Mouse (Mus musculus) retina, postnatal 1 day (tissue): ENCODE results near the gene Smagp.

Source experiments
- DNase-seq: peaks from one replicate; pipeline ENCODE4 v3.0.0-alpha.2; 2012

Smagp gene

DNA sequence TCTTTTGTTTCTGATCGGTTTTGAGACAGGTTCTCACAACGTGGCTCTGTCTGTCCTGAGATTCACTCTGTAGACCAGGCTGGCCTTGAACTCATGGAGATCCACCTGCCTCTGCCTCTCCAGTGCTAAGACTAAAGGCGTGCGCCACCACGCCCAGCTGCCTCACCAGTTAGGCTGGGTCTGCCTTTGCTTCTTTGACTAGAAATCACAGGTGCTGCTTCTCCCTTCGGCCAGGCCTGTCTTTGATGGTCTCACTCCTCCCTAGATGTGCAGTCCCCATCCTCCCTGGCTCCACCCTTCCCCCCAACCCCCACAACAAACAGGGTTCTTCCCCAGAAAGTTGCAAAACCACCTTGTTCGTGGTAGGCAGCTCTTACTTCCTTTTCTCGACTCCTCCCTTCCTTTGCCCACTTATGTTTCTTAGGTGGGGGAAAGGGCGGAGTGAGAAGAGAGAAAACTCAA lies 28.1 kb upstream of the Smagp start:
- no peak for DNase-seq

DNA sequence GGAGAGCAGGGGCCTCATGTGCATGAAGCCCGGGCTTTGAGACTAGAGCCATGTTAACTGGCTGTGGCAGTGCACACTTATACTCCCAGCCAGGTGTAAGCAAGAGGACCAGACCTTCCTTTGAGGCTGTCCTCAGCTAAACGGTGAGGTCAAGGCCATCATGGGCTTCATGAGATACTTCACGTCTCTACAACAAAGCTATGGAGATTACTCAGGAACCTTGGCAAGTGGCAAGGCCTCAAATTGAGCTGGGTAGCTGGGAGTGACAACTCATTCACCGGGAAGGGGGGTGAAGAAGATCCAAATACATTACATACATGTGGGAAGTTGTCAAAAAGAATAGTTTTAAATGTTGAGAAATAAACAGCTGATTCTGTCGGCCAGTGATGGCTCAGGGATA lies 24.1 kb upstream of the Smagp start:
- DNase-seq = no peak

DNA sequence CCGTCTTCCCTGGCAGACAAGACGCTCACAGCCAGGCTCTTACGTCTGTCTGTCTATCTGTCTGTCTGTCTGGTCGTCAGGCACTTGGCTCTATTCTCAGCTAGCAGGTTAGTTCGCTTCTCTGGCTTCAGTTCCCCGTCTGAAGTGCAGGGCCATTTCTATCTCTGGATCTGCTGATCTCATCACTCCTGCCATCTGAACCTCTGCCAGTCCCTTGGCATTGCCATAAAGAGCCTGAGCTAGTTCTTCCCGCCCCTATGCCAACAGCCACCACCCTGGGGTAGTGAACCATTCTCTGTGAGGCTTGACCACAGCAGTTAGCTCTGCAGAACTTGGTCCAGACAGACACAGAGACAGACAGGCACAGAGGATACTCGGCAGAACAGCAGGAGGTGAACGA lies 23.6 kb upstream of the Smagp start:
- no peak for DNase-seq

DNA sequence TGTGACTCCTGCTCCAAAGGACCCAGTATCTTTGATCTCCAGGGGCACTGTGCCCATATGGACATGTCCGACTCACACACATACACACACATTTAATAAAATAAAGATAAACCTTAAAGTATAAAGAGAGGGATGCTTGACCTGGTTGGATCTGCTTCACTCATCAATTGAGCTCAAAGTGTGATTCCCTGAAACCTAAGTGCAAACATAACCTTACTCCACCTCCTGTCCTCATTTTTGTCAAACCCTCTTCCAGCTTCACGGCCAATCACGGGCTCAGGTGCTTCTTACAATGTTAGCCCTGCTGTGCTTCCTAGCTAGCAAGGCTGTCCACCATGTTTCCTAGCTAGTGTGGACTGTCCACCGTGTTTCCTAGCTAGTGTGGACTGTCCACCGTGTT lies 18.5 kb upstream of the Smagp start:
- DNase-seq = no peak

DNA sequence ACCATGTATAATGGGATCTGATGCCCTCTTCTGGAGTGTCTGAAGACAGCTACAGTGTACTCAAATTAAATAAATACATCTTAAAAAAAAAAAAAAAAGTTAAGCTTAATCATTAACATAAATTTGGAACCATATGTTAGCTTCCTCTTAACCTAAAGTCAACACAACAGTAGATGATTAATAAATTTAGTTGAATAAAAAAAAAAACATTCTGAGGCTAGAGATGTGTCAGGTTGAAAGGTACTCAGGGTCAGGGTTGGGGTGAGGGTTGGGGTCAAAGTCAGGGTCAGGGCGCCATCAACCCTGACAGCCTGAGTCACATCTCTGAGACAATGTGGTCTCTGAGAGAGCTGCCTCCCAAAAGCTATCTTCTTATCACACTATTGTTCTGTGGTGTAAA lies 17.5 kb upstream of the Smagp start:
- no peak for DNase-seq

DNA sequence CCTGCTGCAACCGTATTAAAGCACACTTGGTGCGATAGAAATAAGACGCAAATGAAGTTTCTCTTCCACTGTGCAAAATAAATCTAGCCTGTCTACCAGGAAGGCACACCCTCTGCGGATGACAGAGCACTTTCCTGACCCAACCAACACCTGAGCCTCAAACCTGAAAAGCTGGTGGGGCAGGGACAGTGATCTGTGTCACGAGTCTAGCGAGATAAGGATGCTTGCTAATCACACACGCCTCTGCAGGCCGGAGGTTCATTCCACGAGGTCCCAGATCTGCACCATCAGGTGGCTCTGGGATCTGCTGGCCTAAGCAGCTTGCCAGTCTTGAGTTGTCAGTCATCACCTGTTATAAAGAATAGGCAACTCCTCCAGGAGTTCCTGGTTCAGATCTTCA lies 14.9 kb upstream of the Smagp start:
- DNase-seq = no peak

DNA sequence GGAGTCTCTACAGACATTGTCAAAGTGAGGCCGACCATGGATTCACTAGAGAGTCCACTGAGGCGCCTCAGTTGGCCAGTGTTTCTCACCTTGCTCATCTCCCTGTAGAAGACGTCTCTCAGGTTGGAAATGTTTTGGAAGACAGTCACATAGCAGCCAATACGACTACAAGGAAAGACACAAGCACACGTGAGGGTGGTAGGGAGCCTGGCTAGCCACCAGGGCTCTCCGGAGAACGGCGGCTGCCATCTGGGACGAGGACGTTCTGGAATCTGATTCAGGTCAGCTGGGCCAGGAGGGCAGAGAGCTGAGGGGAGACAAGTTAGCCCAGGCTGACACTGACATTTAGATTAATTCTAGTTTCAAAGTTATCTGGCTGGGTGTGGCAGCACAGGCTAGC lies 13.4 kb upstream of the Smagp start:
- DNase-seq = no peak

DNA sequence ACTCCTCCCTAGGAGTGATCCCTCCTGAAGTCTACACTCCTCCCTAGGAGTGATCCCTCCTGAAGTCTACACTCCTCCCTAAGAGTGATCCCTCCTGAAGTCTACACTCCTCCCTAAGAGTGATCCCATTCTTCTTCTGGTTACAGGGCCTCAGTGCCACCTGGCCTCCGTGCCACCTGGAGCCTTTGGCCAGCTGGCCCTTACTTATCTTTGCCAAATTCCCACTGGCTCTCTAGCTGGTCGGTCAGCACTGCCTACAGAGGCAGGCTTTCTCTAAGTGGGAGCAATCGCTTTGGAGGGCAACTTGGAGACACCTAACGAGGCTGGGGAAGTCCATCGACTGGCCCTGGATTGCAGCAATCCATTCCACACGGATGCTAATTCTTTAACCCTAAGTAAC lies 9.4 kb upstream of the Smagp start:
- DNase-seq = no peak

DNA sequence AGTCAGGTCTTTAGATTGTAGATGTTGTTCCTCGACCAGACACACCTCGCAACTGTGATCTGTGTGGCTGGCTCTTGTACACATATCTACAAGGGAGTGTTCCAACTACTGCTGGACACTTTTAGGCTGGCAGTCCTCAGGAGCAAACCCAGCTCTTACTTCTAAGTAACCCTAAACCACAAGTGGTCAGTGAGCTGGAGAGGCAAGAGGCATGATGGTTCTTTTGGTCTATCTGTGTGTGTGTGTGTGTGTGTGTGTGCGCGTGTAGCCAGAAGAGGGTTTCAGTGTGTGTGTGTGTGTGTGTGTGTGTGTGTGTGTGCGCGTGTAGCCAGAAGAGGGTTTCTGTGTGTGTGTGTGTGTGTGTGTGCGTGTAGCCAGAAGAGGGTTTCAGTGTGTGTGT lies 5.7 kb upstream of the Smagp start:
- DNase-seq = no peak

DNA sequence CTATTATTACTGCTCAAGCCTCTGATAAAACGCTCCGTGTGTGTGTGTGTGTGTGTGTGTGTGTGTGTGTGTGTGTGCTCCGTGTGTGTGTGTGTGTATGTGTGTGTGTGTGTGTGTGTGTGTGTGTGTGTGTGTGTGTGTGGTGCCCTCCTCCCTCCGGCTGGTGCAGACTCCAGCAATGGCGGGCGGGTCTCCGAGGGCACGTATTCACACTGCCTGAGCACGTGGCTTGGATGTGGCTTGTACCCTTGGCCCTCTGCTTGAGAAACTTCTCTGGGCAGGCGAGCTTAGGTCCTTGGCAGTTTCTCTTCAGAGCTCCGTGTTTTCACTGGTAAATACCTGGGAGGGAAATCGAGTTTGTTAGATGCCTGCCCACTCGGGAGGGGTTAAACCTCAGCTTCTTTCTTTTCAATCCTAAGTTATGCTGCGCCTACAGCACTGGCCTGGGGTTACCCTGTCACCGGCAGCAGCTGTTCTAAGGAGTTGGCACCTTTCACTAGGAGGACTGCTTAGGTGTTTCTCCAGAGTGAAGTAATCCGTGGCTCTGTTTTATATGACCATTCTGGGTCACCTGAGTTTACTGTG lies 4.6 kb upstream of the Smagp start:
- DNase-seq = no peak

DNA sequence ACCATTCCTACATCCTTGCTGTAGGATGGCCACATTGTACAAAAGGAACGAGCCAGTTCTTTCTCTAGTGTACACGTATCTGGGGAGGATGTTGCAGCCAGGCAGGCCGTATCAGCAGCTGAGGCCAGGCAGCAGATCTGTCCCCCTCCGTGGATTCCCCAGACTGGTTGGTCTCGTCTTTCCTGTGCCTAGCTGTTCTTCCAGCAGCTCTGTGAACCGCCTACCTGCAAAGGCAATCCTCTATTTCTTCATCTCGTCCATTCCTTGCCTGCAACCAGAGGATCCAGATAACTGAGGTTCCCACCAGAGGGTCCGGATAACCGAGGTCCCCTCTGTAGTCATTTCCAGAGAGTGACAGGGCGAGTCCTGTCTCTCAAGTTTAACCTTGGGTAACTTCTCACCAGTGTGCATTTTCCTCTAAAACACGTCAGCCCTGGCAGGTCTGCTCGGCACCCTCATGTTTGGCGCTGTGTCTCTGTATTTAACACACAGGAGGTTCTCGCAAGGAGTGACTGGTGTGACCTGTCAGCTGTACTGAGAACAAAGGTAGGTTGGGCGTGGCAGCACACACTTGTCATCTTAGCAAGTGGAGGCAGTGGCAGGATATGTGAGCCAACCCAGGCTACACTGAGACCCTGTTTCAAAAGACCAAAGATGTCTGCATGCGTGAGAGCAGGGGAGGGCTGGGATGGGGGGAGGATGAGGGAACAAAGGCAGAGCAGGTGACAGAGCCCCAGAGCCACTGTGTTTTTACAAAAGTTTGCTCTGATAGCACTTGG lies 3.4 kb upstream of the Smagp start:
- DNase-seq = no peak

DNA sequence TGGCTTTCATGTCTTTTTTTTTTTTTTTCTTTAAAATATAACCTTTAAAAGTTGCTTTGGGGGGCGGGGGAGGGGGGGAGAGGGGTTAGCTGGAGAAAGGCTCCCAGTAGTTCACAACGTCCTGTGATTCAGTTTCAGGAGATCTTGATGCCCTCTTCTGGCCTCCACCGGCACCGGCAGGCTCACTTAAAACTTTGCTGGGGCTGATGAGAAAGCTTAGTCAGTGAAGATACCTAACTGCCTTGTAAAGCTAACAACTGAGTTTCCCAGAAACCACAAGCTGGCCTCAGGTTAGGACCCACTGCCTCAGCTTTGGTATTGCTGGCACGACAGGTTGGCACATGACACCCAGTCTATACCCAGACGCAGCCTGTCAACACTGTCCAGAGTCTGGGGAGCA lies 921 bp upstream of the Smagp start:
- no peak for DNase-seq

DNA sequence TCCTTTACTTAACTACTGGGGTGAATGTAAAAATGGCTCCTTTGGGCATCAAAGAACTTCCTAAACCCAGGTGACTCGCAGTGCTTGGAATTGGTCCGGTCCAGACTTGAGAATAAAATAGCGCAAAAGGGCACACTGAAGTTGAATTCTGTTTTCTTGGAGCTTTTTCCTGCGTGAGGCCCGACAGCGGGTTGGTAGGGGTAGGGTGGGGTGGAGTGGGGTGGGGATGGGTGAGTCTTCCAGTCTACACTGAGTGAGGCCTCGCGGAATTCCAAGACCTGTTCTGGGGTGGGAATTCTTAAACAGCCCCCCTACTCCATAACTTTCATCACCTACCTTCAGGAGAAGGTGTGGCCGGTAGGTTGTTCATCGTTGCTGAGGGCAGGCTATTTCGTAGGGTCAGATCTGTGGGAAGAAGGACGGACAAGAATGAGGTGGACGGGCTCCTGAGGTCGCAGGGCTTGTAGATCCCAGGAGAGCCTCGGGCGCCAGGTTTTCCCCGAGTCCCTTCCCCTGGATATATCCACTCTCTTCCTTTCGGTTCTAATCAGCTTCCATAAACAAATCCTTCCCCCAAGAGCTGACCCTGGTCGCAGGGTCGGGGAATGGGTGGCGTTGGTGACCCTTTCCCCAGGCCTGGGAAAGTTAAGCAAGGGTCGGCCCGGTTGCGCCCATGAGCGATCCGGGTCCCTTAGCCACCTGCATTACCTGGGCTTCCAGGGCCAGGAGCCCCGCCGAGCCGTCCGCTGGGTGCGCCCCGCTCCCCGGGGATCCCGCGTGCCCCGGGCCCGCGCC lies 692 bp downstream of the Smagp start:
- DNase-seq = no peak

DNA sequence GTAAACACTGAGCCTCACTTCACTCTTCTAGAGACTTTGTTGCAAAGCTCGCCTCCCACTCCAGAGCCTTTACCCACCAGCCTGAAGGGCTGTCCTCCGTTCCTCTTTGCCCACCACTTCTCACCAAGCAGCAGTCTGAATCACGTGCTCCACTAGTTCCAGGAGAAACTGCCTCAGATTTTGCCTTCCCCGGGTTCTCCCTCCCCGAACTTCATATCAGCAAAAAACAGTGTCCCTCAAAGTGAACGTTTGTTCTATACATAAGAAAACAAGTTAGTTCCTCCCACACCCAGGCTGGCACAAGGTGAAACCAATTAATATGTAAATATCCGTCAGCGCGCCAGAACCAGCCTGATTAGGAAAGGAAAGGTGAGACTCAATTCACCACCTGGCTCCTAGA lies 1.5 kb downstream of the Smagp start:
- no peak for DNase-seq

DNA sequence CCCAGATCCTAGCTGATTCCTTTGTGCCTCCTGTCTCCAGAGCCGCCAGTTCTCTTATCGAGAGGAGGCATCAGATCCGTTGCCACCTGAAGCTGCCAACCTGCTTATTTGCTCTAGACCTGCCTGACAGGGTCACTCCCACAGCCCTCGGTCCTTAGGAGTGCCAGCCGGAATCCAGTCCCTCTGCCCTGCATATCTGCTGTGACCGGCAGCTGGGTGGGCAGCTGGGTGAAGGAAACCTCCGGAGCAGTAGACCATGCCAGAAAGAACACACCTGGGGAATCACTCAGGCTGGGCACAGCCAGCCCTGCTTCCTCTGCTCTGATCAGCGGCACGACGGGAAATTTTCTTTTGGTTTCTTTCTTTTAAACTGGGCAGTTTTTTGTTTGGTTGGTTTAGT lies 3.4 kb downstream of the Smagp start:
- no peak for DNase-seq

DNA sequence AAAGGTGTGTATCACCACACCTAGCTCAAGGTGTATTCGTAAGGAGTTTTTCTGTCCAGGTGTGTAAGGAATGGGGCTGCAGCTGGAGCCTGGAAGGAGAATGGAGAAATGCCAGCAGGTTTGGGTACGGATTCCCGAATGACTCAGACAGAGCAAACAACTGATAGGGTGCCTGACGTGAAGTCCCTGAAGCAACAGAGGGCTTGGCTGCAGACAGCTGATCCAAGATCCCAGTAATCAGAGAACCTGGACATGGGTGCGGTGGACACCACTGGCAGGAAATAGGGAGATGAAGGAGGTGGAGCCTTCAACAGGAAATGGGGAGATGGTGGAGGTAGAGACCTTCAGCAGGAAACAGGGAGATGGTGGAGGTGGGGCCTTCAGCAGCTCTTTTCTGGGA lies 4.4 kb downstream of the Smagp start:
- no peak for DNase-seq

DNA sequence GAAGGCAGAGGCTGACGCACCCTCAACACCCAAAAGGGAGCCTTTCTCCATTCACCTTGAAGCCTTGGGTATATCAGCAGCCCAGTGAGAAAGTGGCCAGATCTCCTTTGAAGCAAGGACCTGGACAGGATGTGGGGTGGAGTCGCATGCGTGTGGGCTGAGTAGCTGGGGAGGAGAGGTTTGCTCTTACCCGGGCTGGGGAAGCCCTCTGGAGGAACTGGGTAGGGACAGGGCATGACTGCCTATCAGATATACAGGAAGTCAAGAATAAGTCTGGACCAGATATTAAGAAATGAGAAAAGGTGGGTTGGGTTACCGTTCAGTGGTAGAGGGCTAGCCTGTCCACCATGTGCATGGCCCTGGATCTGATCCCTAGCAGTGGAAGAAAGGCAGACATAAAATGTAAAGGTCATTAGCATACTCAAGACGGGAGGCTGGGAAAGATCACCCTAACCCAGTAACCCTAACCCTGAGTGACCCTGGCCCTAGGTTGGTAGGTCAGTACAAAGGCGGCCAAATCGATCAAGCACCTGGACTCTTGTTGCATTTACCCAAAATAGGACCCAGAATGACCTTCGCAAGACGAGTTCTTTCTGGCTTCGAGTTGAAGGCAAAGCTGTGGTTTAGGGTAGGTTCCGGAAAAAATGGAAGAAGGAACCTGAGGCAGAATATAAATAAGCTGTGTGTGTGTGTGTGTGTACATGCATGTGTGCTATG lies 5.1 kb downstream of the Smagp start:
- DNase-seq = no peak

DNA sequence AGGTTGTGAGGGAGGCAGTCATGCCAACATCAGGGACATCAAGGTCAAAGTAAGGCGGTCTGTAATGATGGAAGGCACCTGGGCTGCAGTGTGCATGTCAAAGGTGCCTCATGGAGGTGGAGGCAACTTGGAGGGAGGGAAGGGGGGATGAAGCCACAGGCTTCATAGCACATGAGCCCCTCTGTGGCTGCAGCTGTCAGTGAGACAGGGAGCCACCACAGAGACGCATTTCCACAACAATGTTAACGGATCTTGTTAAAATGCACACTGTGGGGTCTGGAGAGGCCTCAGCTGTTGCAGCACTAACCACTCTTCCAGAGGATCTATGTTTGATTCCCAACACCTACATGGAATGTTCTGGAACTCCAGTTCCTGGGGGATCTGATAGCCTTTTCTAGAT lies 6.6 kb downstream of the Smagp start:
- DNase-seq = no peak

DNA sequence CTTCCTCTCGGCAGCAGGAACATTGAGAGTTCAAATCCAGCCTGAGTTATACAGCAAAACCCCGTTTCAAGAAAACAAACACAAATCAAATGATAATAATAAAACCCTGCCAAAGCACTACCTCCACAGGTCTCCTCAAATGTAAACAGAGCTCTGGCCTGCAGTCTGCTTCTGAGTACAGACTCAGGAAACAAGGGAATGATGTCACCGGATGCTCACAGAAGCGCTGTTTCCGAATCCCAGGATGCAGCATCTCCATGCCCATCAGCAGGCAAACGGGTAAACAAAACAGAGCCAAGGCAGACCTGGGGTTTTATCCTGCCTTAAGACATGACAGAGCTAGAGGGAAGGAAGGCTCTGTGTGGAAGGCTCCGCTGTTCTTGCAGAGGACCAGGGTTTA lies 7.9 kb downstream of the Smagp start:
- no peak for DNase-seq

DNA sequence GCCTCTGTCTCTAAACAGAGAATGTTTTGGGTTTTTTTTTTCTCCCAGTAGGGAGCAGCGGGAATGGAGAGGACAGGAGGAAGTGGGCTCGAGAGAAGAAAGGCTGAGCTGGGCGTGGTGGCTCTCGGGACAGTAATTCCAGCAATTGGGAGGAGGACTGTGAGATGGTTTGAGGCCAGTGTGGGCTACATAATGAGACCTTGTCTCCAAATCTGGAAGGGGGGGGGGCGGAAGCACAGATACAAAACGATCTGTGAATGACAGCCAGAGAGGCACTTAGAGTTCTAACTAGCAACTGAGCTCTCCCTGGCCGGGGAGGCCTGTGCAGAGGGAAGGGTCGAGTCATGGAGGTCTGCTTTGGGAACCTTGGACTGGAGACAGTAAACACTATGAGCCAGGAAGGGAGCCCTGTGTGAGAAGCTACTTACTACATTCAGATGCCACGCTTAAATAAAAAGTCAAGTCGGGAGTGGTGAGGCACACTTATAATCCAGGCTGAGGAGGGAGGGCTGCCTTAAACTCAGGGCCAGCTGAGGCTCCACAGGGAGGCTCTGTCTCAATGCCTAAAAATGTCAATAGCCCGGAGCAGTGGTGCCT lies 8.9 kb downstream of the Smagp start:
- DNase-seq = peak; percentile 52

DNA sequence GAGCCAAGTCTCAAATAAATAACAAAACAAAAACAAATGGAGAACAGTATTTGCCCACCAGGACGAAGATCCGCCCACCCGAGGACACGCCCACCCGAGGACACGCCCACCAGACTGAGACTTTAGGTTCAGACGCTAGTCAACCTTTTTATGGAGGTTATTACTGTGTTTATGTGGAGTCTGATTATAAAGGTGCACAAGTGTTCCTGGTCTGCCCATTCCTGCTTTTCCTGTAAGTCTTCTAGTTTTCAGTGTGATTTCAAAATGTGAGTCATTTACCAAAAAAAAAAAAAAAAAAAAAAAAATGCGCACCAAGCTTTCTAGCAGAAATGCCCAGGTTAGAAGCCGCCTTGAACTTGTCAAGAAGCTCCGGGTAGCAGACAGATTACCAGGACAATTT lies 9.5 kb downstream of the Smagp start:
- no peak for DNase-seq

DNA sequence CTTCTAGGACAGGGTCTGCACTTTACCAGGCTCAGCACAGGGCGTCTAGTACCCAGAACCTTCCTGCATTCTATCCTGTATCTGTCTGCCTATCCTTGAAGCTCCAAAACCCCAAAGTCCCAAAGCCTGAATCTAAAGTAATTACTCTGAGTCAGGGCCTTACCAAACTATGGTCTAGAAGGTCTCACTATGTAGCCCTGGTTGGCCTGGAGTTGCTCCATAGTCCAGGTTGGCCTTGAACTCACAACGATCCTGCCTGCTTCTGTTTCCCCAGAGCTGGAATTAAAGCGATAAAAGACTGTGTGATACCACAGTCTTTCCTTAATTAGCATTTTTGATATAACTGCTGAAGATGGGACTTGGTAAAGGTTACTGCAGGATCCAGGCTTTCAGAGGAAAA lies 12.3 kb downstream of the Smagp start:
- DNase-seq = no peak

DNA sequence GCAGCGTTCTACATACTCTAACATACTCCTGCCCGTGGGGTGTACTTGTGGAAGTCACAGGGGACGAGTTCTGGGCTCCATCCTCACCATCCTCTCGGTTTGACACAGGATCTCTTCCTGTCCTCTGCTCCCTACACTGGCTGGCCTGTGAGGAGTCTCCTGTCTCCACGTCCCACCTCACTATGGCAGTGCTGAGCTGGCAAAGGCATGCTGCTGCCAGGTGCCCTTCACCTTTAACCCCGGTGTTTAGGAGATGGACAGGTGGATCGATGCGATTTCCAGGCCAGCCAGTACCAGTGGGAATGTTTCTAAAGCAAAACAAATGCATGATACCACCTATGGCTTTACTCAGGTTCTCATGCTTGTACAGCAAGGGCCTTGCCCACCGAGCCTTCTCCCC lies 13.0 kb downstream of the Smagp start:
- DNase-seq = no peak
